Mouse (Mus musculus) MEL (cell line): ENCODE results near the gene 4930430F08Rik.

Experiments used
- CHD2 ChIP-seq: IDR thresholded peaks from 2 replicates; pipeline ENCODE4 v1.6.1; 2011; ENCODE audit warnings: low read length, improper control_type of control experiment
- CTCF ChIP-seq, 3 experiments: IDR thresholded peaks in 2 of 3; conservative IDR thresholded peaks in 1 of 3; 2 replicates each; pipeline ENCODE4 v1.5.1; 2011 to 2012; ENCODE audit warnings: low read length in 3 of 3, low read depth in 2 of 3, mild to moderate bottlenecking in 2 of 3, improper control_type of control experiment in 1 of 3, inconsistent platforms in 1 of 3, mixed read lengths in 1 of 3, moderate library complexity in 1 of 3; ENCODE audit not compliant: control insufficient read depth in 1 of 3, insufficient read depth in 1 of 3, poor library complexity in 1 of 3, severe bottlenecking in 1 of 3
- EP300 ChIP-seq, 2 experiments: IDR thresholded peaks; 2 replicates each; pipeline ENCODE4 v1.6.1; 2011; ENCODE audit warnings: improper control_type of control experiment in 2 of 2, low read length in 2 of 2, low read depth in 1 of 2, mild to moderate bottlenecking in 1 of 2
- GATA1 ChIP-seq: IDR thresholded peaks from 2 replicates; pipeline ENCODE4 v1.6.1; 2011; ENCODE audit warnings: low read depth, low read length, improper control_type of control experiment
- MXI1 ChIP-seq: IDR thresholded peaks from 2 replicates; pipeline ENCODE4 v1.6.1; 2011; ENCODE audit warnings: mild to moderate bottlenecking, low read depth, low read length, improper control_type of control experiment
- POLR2A ChIP-seq, 2 experiments: IDR thresholded peaks; 2 replicates each; pipeline ENCODE4 v1.6.1; 2011 to 2012; ENCODE audit warnings: low read length in 2 of 2, mild to moderate bottlenecking in 2 of 2, control low read depth in 1 of 2, improper control_type of control experiment in 1 of 2, low read depth in 1 of 2, moderate library complexity in 1 of 2; ENCODE audit not compliant: control insufficient read depth in 1 of 2, insufficient read depth in 1 of 2, poor library complexity in 1 of 2
- POLR2AphosphoS5 ChIP-seq: IDR thresholded peaks from 2 replicates; pipeline ENCODE4 v1.6.1; 2012; ENCODE audit warnings: low read depth, borderline replicate concordance, mild to moderate bottlenecking, inconsistent platforms, low read length, moderate library complexity, mixed read lengths
- TBP ChIP-seq: IDR thresholded peaks from 2 replicates; pipeline ENCODE4 v1.8.0; 2011; ENCODE audit warnings: low read depth, low read length, improper control_type of control experiment
- TCF12 ChIP-seq: IDR thresholded peaks from 2 replicates; pipeline ENCODE4 v1.6.1; 2014; ENCODE audit warnings: low read depth, mild to moderate bottlenecking, inconsistent platforms, low read length, improper control_type of control experiment, moderate library complexity
- UBTF ChIP-seq: IDR thresholded peaks from 2 replicates; pipeline ENCODE4 v1.6.1; 2012; ENCODE audit warnings: low read depth, mild to moderate bottlenecking, inconsistent platforms, low read length, improper control_type of control experiment, moderate library complexity, borderline replicate concordance; ENCODE audit not compliant: insufficient read depth
- USF2 ChIP-seq, 2 experiments: IDR thresholded peaks; 2 replicates each; pipeline ENCODE4 v1.6.1; 2011 to 2012; ENCODE audit warnings: improper control_type of control experiment in 2 of 2, low read length in 2 of 2, borderline replicate concordance in 1 of 2, inconsistent platforms in 1 of 2, low read depth in 1 of 2, mild to moderate bottlenecking in 1 of 2; ENCODE audit not compliant: insufficient read depth in 1 of 2
- ZC3H11A ChIP-seq: IDR thresholded peaks from 2 replicates; pipeline ENCODE4 v1.6.1; 2012; ENCODE audit warnings: low read depth, mild to moderate bottlenecking, inconsistent platforms, low read length, improper control_type of control experiment
- ZNF384 ChIP-seq: IDR thresholded peaks from 2 replicates; pipeline ENCODE4 v1.6.1; 2012; ENCODE audit warnings: low read depth, mild to moderate bottlenecking, inconsistent platforms, low read length, improper control_type of control experiment

DNA sequence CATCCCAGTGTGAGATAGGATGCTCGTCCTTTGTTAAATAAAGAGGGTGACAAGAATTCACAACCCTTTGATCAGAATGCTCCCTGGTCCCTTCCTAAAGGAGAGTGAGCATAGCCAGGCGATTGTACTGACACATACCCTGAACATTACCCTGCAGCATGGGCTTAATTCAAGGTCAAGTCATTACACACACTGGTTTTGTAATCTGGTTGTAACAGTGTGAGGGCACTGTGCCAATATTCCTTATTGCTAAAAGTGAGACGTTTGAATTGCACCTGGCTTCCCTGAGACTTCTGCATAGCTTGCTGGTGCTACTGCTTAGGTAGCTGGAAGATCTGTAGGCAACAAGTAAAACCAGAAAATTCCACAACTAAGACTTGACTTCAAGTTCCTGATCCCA, 6.0 kb downstream of the 4930430F08Rik start:
- no peak for TF ChIP-seq POLR2A (IDR thresholded peaks at IDR 0.05; ENCODE audit: control insufficient read depth in 1 of 2, insufficient read depth in 1 of 2, low read depth in 1 of 2, low read length in 2 of 2, poor library complexity in 1 of 2)
- TF ChIP-seq MXI1: no peak
- no peak for TF ChIP-seq CHD2
- TF ChIP-seq TCF12: no peak
- no peak for TF ChIP-seq POLR2AphosphoS5
- no peak for TF ChIP-seq GATA1
- no peak for TF ChIP-seq CTCF (IDR thresholded peaks at IDR 0.05 in 2 of 3, conservative IDR thresholded peaks at IDR 0.05 in 1 of 3; ENCODE audit: control insufficient read depth in 1 of 3, insufficient read depth in 1 of 3, low read depth in 2 of 3, low read length in 3 of 3, poor library complexity in 1 of 3, severe bottlenecking in 1 of 3)
- no peak for TF ChIP-seq ZNF384
- TF ChIP-seq USF2 (IDR thresholded peaks at IDR 0.05; ENCODE audit: borderline replicate concordance in 1 of 2, insufficient read depth in 1 of 2, low read depth in 1 of 2, low read length in 2 of 2): no peak
- no peak for TF ChIP-seq UBTF
- no peak for TF ChIP-seq ZC3H11A
- TF ChIP-seq EP300 (IDR thresholded peaks at IDR 0.05; ENCODE audit: low read depth in 1 of 2, low read length in 2 of 2): no peak
- no peak for TF ChIP-seq TBP
